Mouse (Mus musculus) limb, embryonic 10.5 days (tissue): Measurements from ENCODE around the gene Myo7a. TPM values are rescaled to one million over a fixed set of nuclear protein-coding genes. Genes with fewer than 3 reads are reported as not detected.

Source experiments
- DNase-seq: peaks from one replicate; pipeline ENCODE4 v3.0.0-alpha.2; 2017; ENCODE audit warnings: low spot score
- H3K27ac ChIP-seq: fragments of 300-500 bp; sonication (generic); 2 replicates; pipeline ENCODE4 v1.5.1; 2016; ENCODE audit warnings: mild to moderate bottlenecking
- H3K27me3 ChIP-seq: fragments of 300-500 bp; sonication (generic); 2 replicates; pipeline ENCODE4 v1.6.1; 2016; ENCODE audit warnings: low read depth, mild to moderate bottlenecking; ENCODE audit not compliant: poor library complexity, severe bottlenecking
- H3K36me3 ChIP-seq: fragments of 300-500 bp; sonication (generic); 2 replicates; pipeline ENCODE4 v1.6.1; 2016; ENCODE audit warnings: mild to moderate bottlenecking, moderate library complexity
- H3K4me1 ChIP-seq: fragments of 300-500 bp; sonication (generic); 2 replicates; pipeline ENCODE4 v1.6.1; 2016
- H3K4me3 ChIP-seq: fragments of 300-500 bp; sonication (generic); 2 replicates; pipeline ENCODE4 v1.5.1; 2016; ENCODE audit warnings: mild to moderate bottlenecking, moderate library complexity
- H3K9me3 ChIP-seq: fragments of 300-500 bp; sonication (generic); replicated peaks from 2 replicates; pipeline ENCODE4 v1.6.1; 2016; ENCODE audit warnings: mild to moderate bottlenecking
- WGBS: fragments of 180-500 bp; shearing (Covaris S2); methylation state at CpG from one replicate; pipeline ENCODE4 v1.1.7; 2016; 5-methylcytosine and 5-hydroxymethylcytosine counted together
- polyA plus RNA-seq: library from polyadenylated mRNA; unstranded; fragments of >200 nt; fragmentation: Nextera tagmentation; extraction: Ambion mirVana; gene quantifications from 2 replicates; pipeline ENCODE4 v1.2.1, GENCODE M21; 2016

Gene Myo7a
- polyA plus RNA-seq, 1 experiment from 2014 or later, result 18.6 TPM

DNA sequence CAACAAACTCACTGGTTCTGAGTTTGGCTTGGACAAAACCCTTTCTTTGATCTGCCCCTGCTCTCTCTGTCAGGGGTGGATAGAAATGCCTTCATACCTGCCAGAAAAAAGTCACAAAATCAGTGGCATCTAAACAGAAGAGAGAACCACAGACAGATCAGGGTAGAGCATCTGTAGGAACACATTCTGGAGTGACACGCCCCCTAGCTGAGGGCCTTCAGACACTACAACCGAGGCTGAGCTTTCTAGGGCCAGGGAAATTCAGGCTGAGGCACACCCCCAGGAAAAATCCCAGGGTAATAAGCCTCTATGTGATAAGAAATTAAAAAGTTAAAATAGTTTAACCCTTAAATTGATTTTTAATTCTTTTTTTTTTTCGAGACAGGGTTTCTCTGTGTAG, 34.0 kb upstream of the Myo7a start:
- H3K27ac ChIP-seq, result no peak overlapping the region
- no peak for DNase-seq
- WGBS, result 47% methylated on average over 3 of the region's 3 CpGs
- no peaks in the 10 kb centered on the region for H3K36me3 ChIP-seq
- H3K27me3 ChIP-seq, result 0 out of 2 replicates have a peak, but pooled peaks cover 4% of the 10 kb centered on the region
- H3K9me3 ChIP-seq, result no peaks in the 10 kb centered on the region
- H3K4me1 ChIP-seq, result peaks cover 62% of the 10 kb centered on the region
- no peak overlapping the region for H3K4me3 ChIP-seq

DNA sequence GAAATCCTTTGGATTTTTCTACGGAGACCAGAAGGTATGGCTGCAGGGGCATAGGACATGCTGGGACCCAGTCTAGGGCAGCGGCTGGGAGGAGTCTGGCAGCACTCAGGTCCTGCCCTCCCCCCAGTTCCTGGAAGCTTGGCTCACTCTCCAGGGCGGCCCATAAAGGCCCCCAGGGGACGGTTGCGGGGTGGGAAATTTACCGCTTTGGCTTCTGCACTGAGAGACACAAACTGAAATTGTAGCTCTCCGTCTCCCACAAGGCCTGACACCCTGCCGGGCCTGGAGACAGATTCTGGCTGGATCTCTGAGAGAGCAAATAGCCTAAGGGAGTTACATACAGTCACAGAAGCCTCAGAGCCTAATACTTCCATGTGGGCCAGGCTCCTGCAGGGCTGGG, 33.1 kb upstream of the Myo7a start:
- Histone ChIP-seq H3K27me3 (0 out of 2 replicates have a peak, but pooled peaks cover 4% of the 10 kb centered on the region), H3K4me1 (peaks cover 70% of the 10 kb centered on the region), H3K27ac (peak overlapping the region; percentile 17; the same call in 1 of the 2 replicates), H3K4me3 (no peak overlapping the region), H3K9me3 (no peaks in the 10 kb centered on the region), H3K36me3 (no peaks in the 10 kb centered on the region)
- 39% methylated on average over 8 of the region's 8 CpGs for WGBS
- no peak for DNase-seq

DNA sequence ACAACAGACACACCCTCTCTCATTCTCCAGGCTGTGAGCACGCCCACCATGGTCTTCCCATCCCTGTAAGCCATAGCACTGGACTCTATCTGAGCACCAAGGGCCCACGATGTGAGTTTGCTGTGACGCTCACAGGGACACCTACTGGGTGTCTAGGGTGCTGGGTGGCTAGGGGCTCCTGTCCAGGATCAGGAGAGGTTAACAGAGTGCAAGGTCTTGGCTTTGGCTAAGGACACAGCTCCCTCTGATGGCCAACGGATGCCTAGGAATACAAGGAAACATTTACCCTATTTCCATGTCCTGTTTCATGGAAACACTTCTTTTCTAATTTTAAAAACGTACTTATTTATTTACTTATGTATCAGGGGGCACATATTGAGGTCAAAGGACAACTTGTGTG, 31.2 kb upstream of the Myo7a start:
- H3K27ac ChIP-seq, result peak overlapping the region; percentile 44; the same call in 1 of the 2 replicates

DNA sequence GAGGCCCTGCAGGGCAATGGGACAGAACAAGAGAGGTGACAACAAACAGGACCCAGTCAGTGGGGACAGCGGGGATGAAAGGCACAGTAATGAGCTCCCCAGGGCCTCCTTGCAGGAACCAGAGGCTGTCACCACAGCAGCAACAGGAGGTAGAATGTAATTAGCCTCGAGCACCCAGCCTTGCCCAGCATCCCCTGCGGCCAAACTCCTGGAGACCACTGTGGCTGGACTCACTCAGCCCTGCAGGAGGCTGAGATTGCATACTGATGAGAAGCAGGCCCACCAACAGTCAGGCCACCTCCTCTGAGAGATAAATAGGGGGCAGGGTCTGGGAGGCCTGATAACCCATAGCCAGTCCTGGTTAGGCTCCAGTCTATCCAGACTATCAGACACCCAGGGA, 30.5 kb upstream of the Myo7a start:
- Histone ChIP-seq H3K4me3 (no peak overlapping the region), H3K4me1 (peaks cover 56% of the 10 kb centered on the region), H3K27ac (peak overlapping the region; percentile 44), H3K9me3 (no peaks in the 10 kb centered on the region), H3K36me3 (no peaks in the 10 kb centered on the region), H3K27me3 (0 out of 2 replicates have a peak, but pooled peaks cover 4% of the 10 kb centered on the region)
- DNase-seq, result no peak
- WGBS, result 8% methylated on average over 3 of the region's 3 CpGs

More for the DNA sequence above, 31.2 kb upstream of the Myo7a start:
- H3K4me1 ChIP-seq, result peaks cover 60% of the 10 kb centered on the region
- H3K27me3 ChIP-seq, result 0 out of 2 replicates have a peak, but pooled peaks cover 4% of the 10 kb centered on the region
- H3K36me3 ChIP-seq, result no peaks in the 10 kb centered on the region
- no peak for DNase-seq
- WGBS, result 46% methylated on average over 5 of the region's 5 CpGs
- no peak overlapping the region for H3K4me3 ChIP-seq
- no peaks in the 10 kb centered on the region for H3K9me3 ChIP-seq

- Histone ChIP-seq H3K27ac (peak overlapping the region; percentile 21; the same call in 1 of the 2 replicates), H3K4me3 (no peak overlapping the region), H3K4me1 (peaks cover 53% of the 10 kb centered on the region), H3K9me3 (no peaks in the 10 kb centered on the region), H3K36me3 (no peaks in the 10 kb centered on the region), H3K27me3 (0 out of 2 replicates have a peak, but pooled peaks cover 4% of the 10 kb centered on the region)
- no peak for DNase-seq
- WGBS, result 66% methylated on average over 10 of the region's 10 CpGs
These were observed 29.5 kb upstream of the Myo7a start for GRCm38 (mm10) chr7:98148721-98149407.

DNA sequence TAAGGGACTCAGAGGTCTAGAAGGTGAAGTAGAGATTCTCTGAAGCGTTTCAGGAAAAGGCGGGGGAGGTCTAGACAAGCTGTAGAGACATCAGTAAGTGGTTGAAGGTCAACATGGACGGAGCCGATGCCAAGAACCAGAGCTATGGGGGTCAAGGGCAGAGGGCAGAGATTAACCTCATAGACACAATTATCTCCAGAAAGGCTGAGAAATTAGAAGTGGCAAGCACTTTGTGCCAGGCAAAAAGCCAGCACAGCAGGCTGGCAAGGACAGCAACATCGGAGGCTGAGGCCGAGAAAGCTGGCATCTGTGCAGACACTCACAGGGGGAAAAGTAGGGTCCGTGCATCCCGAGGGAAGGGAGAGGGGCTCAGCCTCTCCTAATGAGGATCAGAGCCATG, 28.4 kb upstream of the Myo7a start:
- DNase-seq, result no peak
- Histone ChIP-seq H3K4me1 (peaks cover 50% of the 10 kb centered on the region), H3K9me3 (no peaks in the 10 kb centered on the region), H3K36me3 (no peaks in the 10 kb centered on the region), H3K27me3 (0 out of 2 replicates have a peak, but pooled peaks cover 8% of the 10 kb centered on the region), H3K27ac (peak overlapping the region; percentile 20; the same call in 1 of the 2 replicates), H3K4me3 (no peak overlapping the region)
- WGBS, result 82% methylated on average over 8 of the region's 8 CpGs

GRCm38 (mm10) chr7:98146447-98146845, 27.1 kb upstream of the Myo7a start:
- Histone ChIP-seq H3K27ac (no peak overlapping the region), H3K9me3 (no peaks in the 10 kb centered on the region), H3K4me1 (peaks cover 45% of the 10 kb centered on the region), H3K27me3 (0 out of 2 replicates have a peak, but pooled peaks cover 4% of the 10 kb centered on the region), H3K4me3 (no peak overlapping the region), H3K36me3 (no peaks in the 10 kb centered on the region)
- WGBS, result 80% methylated on average over 8 of the region's 8 CpGs
- DNase-seq, result no peak

DNA sequence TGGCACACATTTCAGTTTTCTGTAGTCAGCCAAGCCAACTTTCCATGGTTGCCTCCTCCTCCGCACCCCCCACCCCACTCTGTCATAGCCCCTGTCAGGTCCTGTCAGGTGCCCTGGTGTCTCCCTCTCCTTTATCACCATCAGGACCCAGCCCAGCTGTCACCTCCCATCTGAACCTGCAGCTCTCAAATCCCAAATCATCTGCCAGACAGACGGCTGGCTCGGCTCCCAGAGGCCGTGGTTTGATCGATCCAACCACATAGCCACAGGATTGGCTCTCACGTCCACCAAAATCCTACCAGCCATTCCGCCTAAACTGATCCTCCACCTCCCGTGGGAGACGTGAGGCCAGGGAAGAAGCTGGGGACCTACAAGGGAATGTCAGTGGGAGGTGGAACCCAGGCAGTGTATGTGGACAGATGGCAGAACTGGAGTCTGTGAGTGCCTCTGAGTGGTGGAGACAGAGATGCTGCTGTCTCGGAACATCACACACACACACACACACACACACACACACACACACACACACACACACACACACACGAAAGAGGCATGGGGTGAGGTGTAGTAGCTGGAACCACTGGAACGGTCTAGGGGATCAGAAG, 26.6 kb upstream of the Myo7a start:
- Histone ChIP-seq H3K36me3 (no peaks in the 10 kb centered on the region), H3K27ac (no peak overlapping the region), H3K4me3 (no peak overlapping the region), H3K9me3 (no peaks in the 10 kb centered on the region), H3K4me1 (peaks cover 41% of the 10 kb centered on the region), H3K27me3 (0 out of 2 replicates have a peak, but pooled peaks cover 4% of the 10 kb centered on the region)
- WGBS, result 86% methylated on average over 10 of the region's 12 CpGs
- DNase-seq, result no peak

GRCm38 (mm10) chr7:98145402-98145801, 26.1 kb upstream of the Myo7a start, which contains the start of gene Omp:
Gene Omp (minus strand): TSS chr7:98145502.
- H3K27me3 ChIP-seq, result 0 out of 2 replicates have a peak, but pooled peaks cover 4% of the 10 kb centered on the region
- WGBS, result 89% methylated on average over 5 of the region's 5 CpGs
- no peaks in the 10 kb centered on the region for H3K9me3 ChIP-seq
- H3K36me3 ChIP-seq, result no peaks in the 10 kb centered on the region
- no peak for DNase-seq
- peaks cover 36% of the 10 kb centered on the region for H3K4me1 ChIP-seq
- H3K4me3 ChIP-seq, result no peak within 1 kb of the TSS
- H3K27ac ChIP-seq, result peak within 1 kb of the TSS; percentile 5; the same call in 1 of the 2 replicates

- 61% methylated on average over 3 of the region's 3 CpGs for WGBS
- Histone ChIP-seq H3K9me3 (no peaks in the 10 kb centered on the region), H3K4me1 (peaks cover 26% of the 10 kb centered on the region), H3K27me3 (0 out of 2 replicates have a peak, but pooled peaks cover 4% of the 10 kb centered on the region), H3K4me3 (no peak overlapping the region), H3K36me3 (no peaks in the 10 kb centered on the region), H3K27ac (no peak overlapping the region)
- no peak for DNase-seq
These were observed 23.3 kb upstream of the Myo7a start for GRCm38 (mm10) chr7:98142648-98143047.

- H3K27ac ChIP-seq, result no peak overlapping the region
- H3K36me3 ChIP-seq, result no peaks in the 10 kb centered on the region
- H3K27me3 ChIP-seq, result 0 out of 2 replicates have a peak, but pooled peaks cover 4% of the 10 kb centered on the region
- WGBS, result 65% methylated on average over 8 of the region's 8 CpGs
- H3K9me3 ChIP-seq, result no peaks in the 10 kb centered on the region
- DNase-seq, result no peak
- H3K4me1 ChIP-seq, result peaks cover 26% of the 10 kb centered on the region
- no peak overlapping the region for H3K4me3 ChIP-seq
These were observed 22.9 kb upstream of the Myo7a start for GRCm38 (mm10) chr7:98142247-98142646.

DNA sequence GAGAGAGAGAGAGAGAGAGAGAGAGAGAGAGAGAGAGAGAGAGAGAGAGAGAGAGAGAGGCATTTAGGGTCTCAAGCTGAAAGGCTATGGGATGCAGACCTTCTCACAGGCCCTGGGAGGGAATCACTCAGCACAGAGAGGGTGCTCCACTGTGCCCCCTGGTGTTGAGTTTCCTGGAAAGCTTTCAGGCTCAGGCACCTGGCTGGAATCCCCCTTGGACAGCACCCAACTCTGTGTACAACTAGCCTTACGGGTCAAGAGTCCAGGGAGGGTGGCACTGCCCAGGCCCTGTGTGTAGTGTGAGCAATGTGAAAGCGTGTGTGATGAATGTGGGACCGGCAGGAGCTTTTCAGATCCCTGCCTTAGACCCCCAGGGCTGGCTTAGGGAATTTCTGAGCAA, 21.9 kb upstream of the Myo7a start:
- no peak overlapping the region for H3K4me3 ChIP-seq
- H3K4me1 ChIP-seq, result peaks cover 28% of the 10 kb centered on the region
- no peaks in the 10 kb centered on the region for H3K9me3 ChIP-seq
- no peaks in the 10 kb centered on the region for H3K36me3 ChIP-seq
- DNase-seq, result peak; percentile 59
- no peak overlapping the region for H3K27ac ChIP-seq
- 60% methylated on average over 3 of the region's 3 CpGs for WGBS
- H3K27me3 ChIP-seq, result 0 out of 2 replicates have a peak, but pooled peaks cover 4% of the 10 kb centered on the region

- Histone ChIP-seq H3K27me3 (0 out of 2 replicates have a peak, but pooled peaks cover 4% of the 10 kb centered on the region), H3K27ac (0 out of 2 replicates have a peak overlapping the region, but pooled peaks have one; percentile 25), H3K4me1 (peaks cover 28% of the 10 kb centered on the region), H3K4me3 (no peak overlapping the region), H3K36me3 (no peaks in the 10 kb centered on the region), H3K9me3 (no peaks in the 10 kb centered on the region)
- WGBS, result 24% methylated on average over 2 of the region's 2 CpGs
- no peak for DNase-seq
These were observed 21.3 kb upstream of the Myo7a start for GRCm38 (mm10) chr7:98140597-98140996.
